Mouse (Mus musculus) intestine, embryonic 15.5 days (tissue): Measurements from ENCODE around the gene Mst1r. TPM values are rescaled to one million over a fixed set of nuclear protein-coding genes. Genes with fewer than 3 reads are reported as not detected.

ENCODE experiments used
- ATAC-seq: fragments of 200-750 bp; cut with Nextera tagmentation; 2 replicates; pipeline ENCODE4 v1.8.0; 2017; ENCODE audit warnings: moderate TSS enrichment, moderate library complexity
- H3K27ac ChIP-seq: fragments of 300-500 bp; sonication (generic); 2 replicates; pipeline ENCODE4 v1.5.1; 2015; ENCODE audit warnings: mild to moderate bottlenecking, inconsistent platforms
- H3K27me3 ChIP-seq: fragments of 300-500 bp; sonication (generic); replicated peaks from 2 replicates; pipeline ENCODE4 v1.6.1; 2015; ENCODE audit warnings: inconsistent platforms
- H3K36me3 ChIP-seq: fragments of 300-500 bp; sonication (generic); 2 replicates; pipeline ENCODE4 v1.6.1; 2015; ENCODE audit warnings: inconsistent platforms
- H3K4me1 ChIP-seq: fragments of 300-500 bp; sonication (generic); replicated peaks from 2 replicates; pipeline ENCODE4 v1.6.1; 2015; ENCODE audit warnings: inconsistent platforms
- H3K4me2 ChIP-seq: fragments of 300-500 bp; sonication (generic); replicated peaks from 2 replicates; pipeline ENCODE4 v1.6.1; 2015; ENCODE audit warnings: mild to moderate bottlenecking, inconsistent platforms
- H3K4me3 ChIP-seq: fragments of 300-500 bp; sonication (generic); replicated peaks from 2 replicates; pipeline ENCODE4 v1.5.1; 2015; ENCODE audit warnings: inconsistent platforms
- H3K9ac ChIP-seq: fragments of 300-500 bp; sonication (generic); 2 replicates; pipeline ENCODE4 v1.6.1; 2015; ENCODE audit warnings: inconsistent platforms
- H3K9me3 ChIP-seq: fragments of 300-500 bp; sonication (generic); 2 replicates; pipeline ENCODE4 v1.6.1; 2016; ENCODE audit warnings: inconsistent platforms
- WGBS: fragments of 180-500 bp; shearing (Covaris S2); methylation state at CpG from one replicate; pipeline ENCODE4 v1.1.7; 2015; 5-methylcytosine and 5-hydroxymethylcytosine counted together
- polyA plus RNA-seq: library from polyadenylated mRNA; unstranded; fragments of >200 nt; fragmentation: Nextera tagmentation; extraction: Ambion mirVana; gene quantifications from 2 replicates; pipeline ENCODE4 v1.2.1, GENCODE M21; 2015

Gene Mst1r
- polyA plus RNA-seq, 1 experiment from 2014 or later = 11.4 TPM

DNA sequence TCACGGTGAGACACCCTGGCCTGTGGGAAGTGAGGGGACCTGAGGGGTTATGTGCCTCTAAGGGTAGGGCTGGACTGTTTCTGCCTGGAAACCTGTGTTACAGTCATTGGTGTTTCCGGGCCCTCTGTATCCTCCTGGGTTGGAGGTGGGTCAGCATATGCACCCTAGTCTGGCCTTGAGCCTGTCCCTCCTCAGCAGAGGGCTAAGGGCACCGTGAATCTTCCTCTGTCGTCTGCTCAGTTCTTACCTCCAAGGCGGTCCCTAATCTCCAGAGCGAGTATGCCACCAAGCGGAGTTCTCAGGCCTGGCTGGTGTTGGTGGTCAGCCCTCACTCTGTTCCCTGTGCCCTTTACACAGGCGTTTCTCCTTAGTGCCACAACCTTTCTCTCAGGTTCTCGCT, 56.2 kb downstream of the Mst1r start:
- H3K36me3 ChIP-seq = peaks cover 18% of the 10 kb centered on the region
- H3K4me1 ChIP-seq = no peaks in the 10 kb centered on the region
- H3K27ac ChIP-seq = no peak overlapping the region
- ATAC-seq = peak; percentile 34; the same call in 1 of the 2 replicates
- no peaks in the 10 kb centered on the region for H3K9me3 ChIP-seq
- WGBS = 92% methylated on average over 9 of the region's 9 CpGs
- no peak overlapping the region for H3K9ac ChIP-seq
- H3K27me3 ChIP-seq = no peaks in the 10 kb centered on the region
- no peak overlapping the region for H3K4me3 ChIP-seq
- H3K4me2 ChIP-seq = no peak overlapping the region

DNA sequence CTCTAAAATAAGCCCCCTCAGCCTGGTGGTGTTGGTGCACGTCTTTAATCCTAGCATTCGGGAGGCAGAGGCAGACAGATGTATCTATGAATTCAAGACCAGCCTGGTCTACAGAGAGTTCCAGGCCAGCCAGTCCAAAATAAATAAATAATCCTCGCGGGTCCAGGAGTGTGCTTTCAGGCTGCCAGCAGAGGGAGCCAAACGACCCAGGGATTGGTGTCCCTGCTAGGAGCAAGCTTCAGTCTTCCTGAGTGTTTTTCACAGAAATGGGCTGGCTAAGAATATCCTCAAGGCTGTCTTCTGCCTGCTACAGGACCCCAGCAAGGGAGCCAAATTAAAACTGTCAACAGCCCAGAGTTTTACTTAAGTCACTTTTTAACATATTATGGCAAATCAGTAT, 57.0 kb downstream of the Mst1r start:
- no peaks in the 10 kb centered on the region for H3K27me3 ChIP-seq
- H3K4me2 ChIP-seq = no peak overlapping the region
- peaks cover 18% of the 10 kb centered on the region for H3K36me3 ChIP-seq
- no peaks in the 10 kb centered on the region for H3K9me3 ChIP-seq
- H3K4me1 ChIP-seq = no peaks in the 10 kb centered on the region
- H3K9ac ChIP-seq = no peak overlapping the region
- no peak overlapping the region for H3K27ac ChIP-seq
- WGBS = 26% methylated on average over 5 of the region's 5 CpGs
- ATAC-seq = peak; percentile 81
- H3K4me3 ChIP-seq = no peak overlapping the region

- no peaks in the 10 kb centered on the region for H3K9me3 ChIP-seq
- peaks cover 15% of the 10 kb centered on the region for H3K36me3 ChIP-seq
- no peak overlapping the region for H3K27ac ChIP-seq
- H3K27me3 ChIP-seq = no peaks in the 10 kb centered on the region
- H3K4me3 ChIP-seq = no peak overlapping the region
- 93% methylated on average over 9 of the region's 9 CpGs for WGBS
- no peak overlapping the region for H3K9ac ChIP-seq
- no peak for ATAC-seq
- H3K4me1 ChIP-seq = no peaks in the 10 kb centered on the region
- H3K4me2 ChIP-seq = no peak overlapping the region
Measured at GRCm38 (mm10) chr9:107964681-107965080, 58.0 kb downstream of the Mst1r start.

DNA sequence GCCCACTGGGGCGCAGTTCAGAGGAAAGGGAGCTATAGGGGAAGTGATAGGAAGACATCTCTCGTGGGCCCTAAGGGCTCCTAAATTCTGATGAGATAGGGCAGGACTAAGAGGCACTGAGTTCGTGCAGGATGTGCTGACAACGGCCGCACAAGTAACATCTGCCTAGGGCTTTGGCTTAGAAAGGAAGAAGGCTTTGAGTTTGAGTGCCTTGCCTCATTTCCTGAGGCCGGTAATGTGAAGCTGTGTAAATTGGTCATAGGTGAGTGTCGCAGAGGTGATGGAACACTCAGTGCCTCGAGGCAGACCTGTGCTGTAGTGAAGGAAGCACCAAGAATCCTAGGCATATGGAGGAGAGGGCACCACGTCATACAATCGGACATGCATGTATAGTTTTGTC, 60.0 kb downstream of the Mst1r start:
- Histone ChIP-seq H3K36me3 (peaks cover 13% of the 10 kb centered on the region; the same call in 1 of the 2 replicates), H3K9ac (no peak overlapping the region)
- no peak for ATAC-seq

GRCm38 (mm10) chr9:107967437-107967836, 60.8 kb downstream of the Mst1r start:
- WGBS = 84% methylated on average over 6 of the region's 6 CpGs
- ATAC-seq = no peak
- H3K27ac ChIP-seq = no peak overlapping the region
- no peaks in the 10 kb centered on the region for H3K9me3 ChIP-seq
- no peaks in the 10 kb centered on the region for H3K27me3 ChIP-seq
- no peak overlapping the region for H3K4me3 ChIP-seq
- no peaks in the 10 kb centered on the region for H3K4me1 ChIP-seq
- H3K9ac ChIP-seq = no peak overlapping the region
- peaks cover 10% of the 10 kb centered on the region; the same call in 1 of the 2 replicates for H3K36me3 ChIP-seq
- H3K4me2 ChIP-seq = no peak overlapping the region

More for the DNA sequence above, 60.0 kb downstream of the Mst1r start:
- Histone ChIP-seq H3K27me3 (no peaks in the 10 kb centered on the region), H3K4me2 (no peak overlapping the region), H3K27ac (no peak overlapping the region; the same call in 1 of the 2 replicates), H3K4me3 (no peak overlapping the region), H3K9me3 (no peaks in the 10 kb centered on the region), H3K4me1 (no peaks in the 10 kb centered on the region)
- WGBS = 89% methylated on average over 10 of the region's 10 CpGs

DNA sequence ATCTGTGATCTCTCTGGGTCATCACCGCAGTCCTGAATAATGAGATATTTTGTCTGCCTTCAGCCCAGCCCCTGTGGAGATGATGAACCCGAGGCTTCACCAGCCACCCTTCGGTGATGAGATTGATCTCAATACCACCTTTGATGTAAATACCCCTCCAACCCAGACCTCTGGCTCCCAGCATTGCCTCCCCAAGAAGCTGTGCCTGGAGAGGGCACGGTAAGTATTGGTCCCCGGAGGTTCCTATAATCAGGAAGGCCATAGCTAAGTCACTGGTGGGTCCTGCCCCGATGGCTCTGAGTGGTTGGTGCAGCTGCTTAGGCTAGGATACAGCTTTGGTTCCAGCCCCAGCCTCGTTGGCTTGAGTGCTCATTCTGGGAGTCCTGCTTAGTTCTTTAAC, 61.9 kb downstream of the Mst1r start:
- H3K36me3 ChIP-seq = peaks cover 10% of the 10 kb centered on the region; the same call in 1 of the 2 replicates
- 89% methylated on average over 7 of the region's 7 CpGs for WGBS
- no peak for ATAC-seq
- H3K27ac ChIP-seq = no peak overlapping the region
- no peak overlapping the region for H3K4me3 ChIP-seq
- no peaks in the 10 kb centered on the region for H3K27me3 ChIP-seq
- H3K9me3 ChIP-seq = no peaks in the 10 kb centered on the region
- H3K4me2 ChIP-seq = no peak overlapping the region
- H3K4me1 ChIP-seq = no peaks in the 10 kb centered on the region
- H3K9ac ChIP-seq = no peak overlapping the region

Other genes starting within 250 kb of the Mst1r start
- 8.4 and 16.0 TPM in 2 replicates for gene Slc38a3, start 237.3 kb upstream of the Mst1r start, polyA plus RNA-seq
- 0.82 and 1.9 TPM in 2 replicates for gene Gnat1, start 227.2 kb upstream of the Mst1r start, polyA plus RNA-seq
- 8.9 and 11.2 TPM in 2 replicates for gene Sema3f, start 196.4 kb upstream of the Mst1r start, polyA plus RNA-seq
- gene Rbm5, start 135.9 kb upstream of the Mst1r start, polyA plus RNA-seq = 153 and 154 TPM in 2 replicates
- 67.2 and 70.5 TPM in 2 replicates for gene Rbm6, start 33.6 kb upstream of the Mst1r start, polyA plus RNA-seq
- 18.5 and 20.7 TPM in 2 replicates for gene Mon1a, start 18.7 kb upstream of the Mst1r start, polyA plus RNA-seq
- not detected in 2 replicates for gene Actl11, start 21.6 kb downstream of the Mst1r start, polyA plus RNA-seq
- gene Camkv, start 28.8 kb downstream of the Mst1r start, polyA plus RNA-seq = 1.9 and 2.2 TPM in 2 replicates
- 17.7 and 17.9 TPM in 2 replicates for gene Traip, start 43.3 kb downstream of the Mst1r start, polyA plus RNA-seq
- gene Uba7, start 68.6 kb downstream of the Mst1r start, polyA plus RNA-seq = 29.9 and 32.4 TPM in 2 replicates
- 5.7 and 7.2 TPM in 2 replicates for gene Gm20661, start 76.2 kb downstream of the Mst1r start, polyA plus RNA-seq
- 40.3 and 41.8 TPM in 2 replicates for gene Inka1, start 79.0 kb downstream of the Mst1r start, polyA plus RNA-seq
- gene Cdhr4, start 85.6 kb downstream of the Mst1r start, polyA plus RNA-seq = 8.4 and 9.4 TPM in 2 replicates
- gene Gm20662, start 89.5 kb downstream of the Mst1r start, polyA plus RNA-seq = 0.10 and 0.42 TPM in 2 replicates
- 41.7 and 42.1 TPM in 2 replicates for gene Ip6k1, start 95.6 kb downstream of the Mst1r start, polyA plus RNA-seq
- 61.8 and 79.2 TPM in 2 replicates for gene Gmppb, start 142.4 kb downstream of the Mst1r start, polyA plus RNA-seq
- gene Amigo3, start 146.3 kb downstream of the Mst1r start, polyA plus RNA-seq = 3.1 and 3.2 TPM in 2 replicates
- gene Mst1, start 173.6 kb downstream of the Mst1r start, polyA plus RNA-seq = 0.98 and 2.2 TPM in 2 replicates
- 18.6 and 23.7 TPM in 2 replicates for gene Rnf123, start 176.5 kb downstream of the Mst1r start, polyA plus RNA-seq
- 76.5 and 96.8 TPM in 2 replicates for gene Apeh, start 187.7 kb downstream of the Mst1r start, polyA plus RNA-seq